Mouse (Mus musculus) urinary bladder, postnatal 10 days (tissue): Measurements from ENCODE around the gene Sat1.
"Not testable (repeated sequence)": the region's sequence is repeated elsewhere in the genome, so short reads cannot be mapped to it uniquely, and the experiment has no call there.

Experiments
- DNase-seq: peaks from one replicate; pipeline ENCODE4 v3.0.0; 2022; ENCODE audit warnings: low spot score

Gene Sat1

GRCm38 (mm10) chrX:155216271-155216670, at the start of gene Sat1:
TSS of gene Sat1 (minus strand) at chrX:155216449.
- DNase-seq = peak; percentile 64

GRCm38 (mm10) chrX:155262915-155263252, 46.6 kb upstream of the Sat1 start:
- no peak for DNase-seq

- peak; percentile 41 for DNase-seq
Measured at GRCm38 (mm10) chrX:155262235-155262914, 46.1 kb upstream of the Sat1 start, which contains the start of gene Acot9. TSS of gene Acot9 (plus strand) at chrX:155262443.

GRCm38 (mm10) chrX:155256856-155257255, 40.6 kb upstream of the Sat1 start:
- DNase-seq = no peak

GRCm38 (mm10) chrX:155218277-155218676, 2.0 kb upstream of the Sat1 start:
- DNase-seq = no peak

GRCm38 (mm10) chrX:155215501-155216248, 574 bp downstream of the Sat1 start:
- DNase-seq = no peak

- no peak for DNase-seq
Measured at GRCm38 (mm10) chrX:155214291-155215136, 1.7 kb downstream of the Sat1 start.

GRCm38 (mm10) chrX:155208671-155209070, 7.6 kb downstream of the Sat1 start:
- DNase-seq = no peak

- not testable (repeated sequence) for DNase-seq
Measured at GRCm38 (mm10) chrX:155205436-155205835, 10.8 kb downstream of the Sat1 start.

GRCm38 (mm10) chrX:155202406-155203305, 13.6 kb downstream of the Sat1 start:
- no peak for DNase-seq

GRCm38 (mm10) chrX:155201799-155202198, 14.4 kb downstream of the Sat1 start:
- no peak for DNase-seq

- DNase-seq = no peak
Measured at GRCm38 (mm10) chrX:155194979-155195378, 21.3 kb downstream of the Sat1 start.

GRCm38 (mm10) chrX:155193732-155194443, 22.4 kb downstream of the Sat1 start:
- DNase-seq = no peak

GRCm38 (mm10) chrX:155191941-155192340, 24.3 kb downstream of the Sat1 start:
- DNase-seq = no peak

GRCm38 (mm10) chrX:155177640-155178039, 38.6 kb downstream of the Sat1 start:
- no peak for DNase-seq

- DNase-seq = no peak
Measured at GRCm38 (mm10) chrX:155177230-155177629, 39.0 kb downstream of the Sat1 start.

- DNase-seq = no peak
Measured at GRCm38 (mm10) chrX:155175568-155175967, 40.7 kb downstream of the Sat1 start.

GRCm38 (mm10) chrX:155172310-155172709, 43.9 kb downstream of the Sat1 start:
- no peak for DNase-seq

GRCm38 (mm10) chrX:155171754-155172153, 44.5 kb downstream of the Sat1 start:
- no peak for DNase-seq

GRCm38 (mm10) chrX:155169886-155170285, 46.4 kb downstream of the Sat1 start:
- DNase-seq = no peak

- no peak for DNase-seq
Measured at GRCm38 (mm10) chrX:155167667-155168066, 48.6 kb downstream of the Sat1 start.
